Mouse (Mus musculus) liver, postnatal 0 days (tissue): Measurements from ENCODE around the gene Zic2.

ENCODE experiments used
- CTCF ChIP-seq: sonication (generic); IDR thresholded peaks from 2 replicates; pipeline ENCODE4 v1.5.1; 2016; ENCODE audit warnings: antibody characterized with exemption, low read depth
- EP300 ChIP-seq: IDR thresholded peaks from 2 replicates; pipeline ENCODE4 v1.6.1; 2016; ENCODE audit warnings: antibody characterized with exemption, low read depth, mild to moderate bottlenecking

DNA sequence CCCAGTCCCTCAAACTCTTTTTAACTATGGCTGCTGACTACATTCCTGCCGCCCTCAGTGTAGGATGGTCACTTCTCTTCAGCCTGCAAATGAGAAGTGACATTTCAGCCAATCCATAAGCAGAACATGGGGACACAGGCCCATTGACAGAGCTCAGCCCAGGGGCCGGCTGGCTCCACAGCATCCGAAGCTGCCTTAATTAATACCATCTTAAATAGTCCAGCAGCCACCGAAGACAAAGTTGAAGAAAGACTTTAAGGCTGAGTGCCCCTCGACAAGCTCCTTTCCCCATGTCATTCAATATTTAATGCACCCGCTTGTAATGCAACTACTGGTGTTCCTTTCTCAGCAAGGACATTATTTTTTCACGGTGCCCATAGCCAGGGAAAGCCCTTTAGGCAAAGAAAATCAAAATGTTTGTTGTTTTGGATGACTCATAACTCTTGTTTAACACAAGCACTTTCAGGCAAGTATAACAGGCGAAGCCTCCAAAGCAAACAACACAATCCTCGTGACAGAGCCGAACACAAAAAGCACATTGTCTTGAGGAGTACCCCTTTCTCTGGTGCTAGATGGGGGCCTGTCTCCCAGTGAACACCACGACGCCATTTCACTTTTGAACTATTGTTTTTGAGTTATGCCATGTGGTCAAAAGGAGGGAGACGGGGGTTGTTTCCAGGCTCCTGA lies 22.4 kb upstream of the Zic2 start:
- TF ChIP-seq CTCF (no peak), EP300 (no peak)
